Comparison of ENCODE assay signal across 10 mouse cellular contexts in the genomic region with DNA sequence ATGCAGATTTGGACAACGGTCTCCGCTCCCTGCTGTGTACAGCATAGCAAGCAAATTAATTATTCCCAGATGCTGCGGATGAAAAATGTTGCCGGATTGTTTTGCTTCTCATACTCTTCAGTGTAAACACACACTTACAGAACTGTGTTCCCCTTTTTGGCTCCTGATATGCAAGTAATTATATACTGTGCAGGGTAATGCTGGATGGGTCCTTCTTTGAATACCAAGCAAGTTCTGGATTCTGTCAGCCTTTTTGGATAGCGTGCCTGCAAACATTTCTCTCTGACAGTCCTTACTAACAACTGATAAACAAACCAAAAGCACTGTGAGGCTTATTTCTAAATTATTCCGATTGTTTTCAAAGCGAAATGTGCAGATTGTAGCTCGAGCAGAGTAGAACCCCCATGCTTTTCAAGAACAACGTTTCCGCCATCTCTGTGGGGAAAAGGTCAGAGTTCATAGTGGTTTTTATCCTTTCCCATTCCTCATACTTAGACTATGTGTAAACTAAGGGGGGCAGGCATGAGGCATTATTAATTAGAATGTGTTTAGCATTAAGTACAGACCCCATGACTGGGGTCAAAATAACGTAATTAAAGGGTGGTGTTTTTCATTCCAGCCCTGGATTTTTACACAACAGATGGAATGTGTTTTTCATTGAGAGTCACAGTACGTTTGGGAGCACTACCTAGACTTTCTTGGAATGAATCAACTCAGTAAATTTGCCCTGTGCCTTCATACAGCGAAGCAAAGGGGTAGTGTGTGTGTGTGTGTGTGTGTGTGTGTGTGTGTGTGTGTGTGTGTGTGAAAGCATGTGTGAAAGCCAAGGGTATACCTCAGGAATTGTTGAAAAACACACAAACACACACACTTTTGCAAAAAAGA. TPM values are rescaled to one million over a fixed set of nuclear protein-coding genes. Genes with fewer than 3 reads are reported as not detected.
DNase-seq lines count a peak whose midpoint lies in the region; ATAC-seq and TF ChIP-seq lines count a peak whose summit lies in the region.
"Had no signal": no experiment of that assay in that cellular context is flagged by ENCODE, and none has a peak within 500 bp of the region (broad histone marks: within the 10 kb centered on the region; RNA-seq: fewer than 3 reads in every experiment).

No protein-coding gene starts in this region.

- no peaks in the 10 kb centered on the region for H3K9me3 ChIP-seq in embryonic facial prominence, embryonic 13.5 days
- no peaks in the 10 kb centered on the region for H3K9me3 ChIP-seq in intestine, embryonic 15.5 days
- no peaks in the 10 kb centered on the region for H3K9me3 ChIP-seq in neural tube, embryonic 15.5 days (replicated peaks)

- peak in 1 of 2 experiments; percentile 19 for DNase-seq in layer of hippocampus, adult 2 months (ENCODE audit: low spot score in 2 of 2)
- no peak for DNase-seq in layer of hippocampus, adult 11-12 months (ENCODE audit: low spot score)
- DNase-seq in cerebellum, adult 18-20 months: no peak
- no peak for DNase-seq in right cerebral cortex, postnatal 25 days
- DNase-seq in right cerebral cortex, postnatal 36 days (ENCODE audit: low spot score in 2 of 2): no peak
- DNase-seq: heart, postnatal 4 days had no signal

- H3K27ac ChIP-seq in layer of hippocampus, adult 2 months: peak overlapping the region; percentile 59; the same call in 1 of the 2 replicates
- peak overlapping the region; percentile 85 for H3K27ac ChIP-seq in embryonic facial prominence, embryonic 13.5 days
- H3K27ac ChIP-seq in intestine, embryonic 15.5 days: peak overlapping the region; percentile 33; the same call in 1 of the 2 replicates
- H3K27ac ChIP-seq in neural tube, embryonic 15.5 days (replicated peaks): peak overlapping the region; percentile 63

- H3K9ac ChIP-seq in embryonic facial prominence, embryonic 13.5 days: no peak overlapping the region
- no peak overlapping the region for H3K9ac ChIP-seq in intestine, embryonic 15.5 days
- H3K9ac ChIP-seq in neural tube, embryonic 15.5 days (replicated peaks): no peak overlapping the region

- H3K4me3 ChIP-seq in layer of hippocampus, adult 2 months: no peak overlapping the region
- no peak overlapping the region for H3K4me3 ChIP-seq in embryonic facial prominence, embryonic 13.5 days
- no peak overlapping the region for H3K4me3 ChIP-seq in intestine, embryonic 15.5 days (replicated peaks)
- H3K4me3 ChIP-seq in neural tube, embryonic 15.5 days (replicated peaks): no peak overlapping the region
- H3K4me3 ChIP-seq: myocyte had no signal

- H3K4me1 ChIP-seq in embryonic facial prominence, embryonic 13.5 days: peaks cover 32% of the 10 kb centered on the region
- H3K4me1 ChIP-seq in intestine, embryonic 15.5 days (replicated peaks): 0 out of 2 replicates have a peak, but pooled peaks cover 15% of the 10 kb centered on the region
- H3K4me1 ChIP-seq in neural tube, embryonic 15.5 days: peaks cover 20% of the 10 kb centered on the region

- no peak for TF ChIP-seq CTCF in layer of hippocampus, adult 2 months (conservative IDR thresholded peaks at IDR 0.05)

- WGBS in embryonic facial prominence, embryonic 13.5 days: 24% methylated on average over 13 of the region's 13 CpGs
- WGBS in intestine, embryonic 15.5 days: 40% methylated on average over 13 of the region's 13 CpGs
- WGBS in neural tube, embryonic 15.5 days: 25% methylated on average over 13 of the region's 13 CpGs

- peak; percentile 79; the same call in 1 of the 2 replicates for ATAC-seq in embryonic facial prominence, embryonic 13.5 days (ENCODE audit: insufficient number of reproducible peaks, insufficient read depth, low FRiP score, low TSS enrichment, low read depth)
- peak; percentile 88 for ATAC-seq in intestine, embryonic 15.5 days
- ATAC-seq in neural tube, embryonic 15.5 days (ENCODE audit: low FRiP score): peak; percentile 54

- no peaks in the 10 kb centered on the region for H3K27me3 ChIP-seq in embryonic facial prominence, embryonic 13.5 days
- no peaks in the 10 kb centered on the region for H3K27me3 ChIP-seq in intestine, embryonic 15.5 days (replicated peaks)
- H3K27me3 ChIP-seq in neural tube, embryonic 15.5 days (replicated peaks): no peaks in the 10 kb centered on the region

- peak overlapping the region; percentile 16 for H3K4me2 ChIP-seq in embryonic facial prominence, embryonic 13.5 days
- H3K4me2 ChIP-seq in intestine, embryonic 15.5 days (replicated peaks): no peak overlapping the region
- H3K4me2 ChIP-seq in neural tube, embryonic 15.5 days: no peak overlapping the region

- no peaks in the 10 kb centered on the region for H3K36me3 ChIP-seq in embryonic facial prominence, embryonic 13.5 days
- H3K36me3 ChIP-seq in intestine, embryonic 15.5 days: no peaks in the 10 kb centered on the region
- no peaks in the 10 kb centered on the region for H3K36me3 ChIP-seq in neural tube, embryonic 15.5 days

RNA-seq across cellular contexts. Expression of gene Ehbp1, which starts 5.8 kb away (rescaled TPM):
- total RNA-seq in layer of hippocampus, adult 2 months (2021): 10 to 100 TPM; 50.6 to 51.2 TPM
- 17.6 and 19.3 TPM in 2 replicates for polyA plus RNA-seq in embryonic facial prominence, embryonic 13.5 days (2015; fragmentation: Nextera tagmentation; extraction: Ambion mirVana)
- polyA plus RNA-seq in intestine, embryonic 15.5 days (2015; fragmentation: Nextera tagmentation; extraction: Ambion mirVana): 8.5 and 8.8 TPM in 2 replicates
- 17.3 and 21.2 TPM in 2 replicates for polyA plus RNA-seq in neural tube, embryonic 15.5 days (2015; fragmentation: Nextera tagmentation; extraction: Ambion mirVana)

Comparison
In these comparisons a context has a peak if more than half of its experiments do, and no peak if none do; other contexts are left out.
1. H3K27ac ChIP-seq: peak in every context shown above with its lines; median percentile 85 in embryonic facial prominence, embryonic 13.5 days; 63 in neural tube, embryonic 15.5 days; 59 in layer of hippocampus, adult 2 months; 33 in intestine, embryonic 15.5 days.